Mouse (Mus musculus): Measurements from ENCODE around the gene Hand2. TPM values are rescaled to one million over a fixed set of nuclear protein-coding genes. Genes with fewer than 3 reads are reported as not detected.

Gene Hand2
- total RNA-seq, 2 experiments from 2014 or later, result 49.0 to 56.6 TPM

GRCm38 (mm10) chr8:57361003-57361805 lies 40.4 kb downstream of the Hand2 start:
- intact Hi-C loops (cut with DNase I), result no loop called here

GRCm38 (mm10) chr8:57362881-57363280 lies 42.1 kb downstream of the Hand2 start:
- DNase-seq (ENCODE audit: low spot score), result no peak
- intact Hi-C loops (cut with DNase I), result no loop called here

More at GRCm38 (mm10) chr8:57361003-57361805, 40.4 kb downstream of the Hand2 start:
- DNase-seq (ENCODE audit: low spot score), result peak; percentile 69

GRCm38 (mm10) chr8:57374044-57374443 lies 53.3 kb downstream of the Hand2 start:
- DNase-seq (ENCODE audit: low spot score), result no peak
- intact Hi-C loops (cut with DNase I), result no loop called here

Other genes starting within 250 kb of the Hand2 start
- gene Scrg1, start 134.9 kb downstream of the Hand2 start, total RNA-seq (2021), result not detected
- 10 to 100 TPM; 13.9 to 16.1 TPM for gene Sap30, start 166.9 kb downstream of the Hand2 start, total RNA-seq (2021)
- gene Hmgb2, start 190.9 kb downstream of the Hand2 start, total RNA-seq (2021), result 10 to 100 TPM; 18.2 to 19.2 TPM

Measured in heart, postnatal 25 days (tissue).